Mouse (Mus musculus) cerebellum, postnatal 14 days (tissue): ENCODE measurements at regions not wholly inside any gene's neighbourhood (a gene's known extent, or its start where the extent isn't known, plus 50 kb on each side); places are given as distances from the start of the nearest gene placed in this dataset.
A peak's percentile ranks its signal among the peaks of the same experiment; 100 is the strongest.

ENCODE experiments used
- DNase-seq, 2 experiments: peaks; one replicate each; pipeline ENCODE4 v3.0.0; 2021; ENCODE audit warnings: mixed read lengths in 2 of 2

DNA sequence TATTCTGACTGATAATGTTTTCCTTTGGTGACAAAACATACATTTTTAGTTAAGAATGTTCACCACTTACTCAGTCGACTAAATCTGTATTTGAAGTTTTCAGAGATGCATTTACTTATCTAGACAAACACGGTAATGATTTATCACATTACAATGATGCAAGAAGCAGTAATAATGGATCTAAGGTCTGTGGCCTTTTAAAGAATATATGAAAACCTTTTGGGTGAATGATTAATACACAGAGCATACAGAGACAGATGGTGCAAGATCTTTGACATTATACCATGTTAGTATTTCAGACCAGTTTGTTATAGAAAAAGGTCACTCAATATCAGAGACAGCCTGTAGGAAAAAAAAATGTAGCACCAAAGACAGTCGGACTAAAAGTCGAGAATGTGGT is 1004.2 kb upstream of the Ncam2 start:
- DNase-seq: no peak

DNA sequence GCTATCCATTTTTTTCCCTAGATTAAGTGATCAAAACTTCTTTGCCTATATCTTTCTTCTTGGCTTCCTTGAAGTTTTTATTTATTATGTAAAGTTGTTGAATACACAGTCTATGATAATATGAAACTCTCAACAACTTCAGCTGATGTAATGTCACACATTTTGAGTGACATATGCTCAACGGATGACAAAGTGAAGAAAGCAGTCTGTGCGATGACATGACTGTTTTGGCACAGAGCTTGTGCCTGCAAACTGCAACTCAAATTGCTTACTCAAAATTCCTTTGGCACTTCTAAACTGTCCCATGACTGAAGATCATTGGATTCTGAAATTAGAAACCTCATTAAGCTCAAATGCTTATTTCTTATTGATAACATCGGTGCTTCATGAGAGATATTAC is 997.7 kb upstream of the Ncam2 start:
- DNase-seq: no peak

DNA sequence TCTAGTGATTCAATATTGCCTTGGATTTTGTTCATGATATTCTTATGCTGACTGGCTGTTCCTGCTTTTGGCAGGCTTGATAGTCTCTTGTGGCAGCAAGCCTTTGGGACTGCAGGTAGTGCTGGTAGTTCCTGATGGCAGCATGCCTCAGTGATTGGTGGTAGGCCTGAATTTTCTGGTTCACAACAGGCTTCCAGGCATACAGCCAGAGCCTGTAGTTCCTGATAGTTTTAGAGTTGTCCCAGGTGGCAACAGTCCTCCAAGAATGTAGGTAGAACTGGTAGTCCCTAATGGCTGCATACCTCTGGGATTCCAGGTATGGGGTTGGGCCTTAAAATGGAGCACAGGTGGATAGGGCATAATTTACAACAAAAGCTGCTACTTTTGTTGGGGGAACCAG is 987.7 kb upstream of the Ncam2 start:
- DNase-seq: peak; percentile 84 to 91

DNA sequence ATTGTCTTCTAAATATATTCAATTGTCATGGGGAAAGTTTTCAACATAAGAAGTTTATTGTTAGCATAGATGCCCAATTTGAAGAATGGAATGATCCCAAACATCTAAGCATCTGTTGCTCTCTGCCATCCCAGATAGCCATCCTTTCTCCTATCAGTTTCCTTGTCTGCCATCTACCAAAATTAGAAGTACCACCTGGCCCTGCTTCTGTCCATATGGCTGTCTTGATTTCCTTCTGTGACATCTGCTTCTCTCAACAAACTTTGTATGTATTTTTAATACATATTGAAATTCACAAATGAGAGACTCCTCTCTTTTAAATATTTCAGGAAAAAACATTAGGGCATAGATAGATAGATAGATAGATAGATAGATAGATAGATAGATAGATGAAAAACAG is 945.1 kb upstream of the Ncam2 start:
- DNase-seq: peak in 1 of 2 experiments; percentile 18

DNA sequence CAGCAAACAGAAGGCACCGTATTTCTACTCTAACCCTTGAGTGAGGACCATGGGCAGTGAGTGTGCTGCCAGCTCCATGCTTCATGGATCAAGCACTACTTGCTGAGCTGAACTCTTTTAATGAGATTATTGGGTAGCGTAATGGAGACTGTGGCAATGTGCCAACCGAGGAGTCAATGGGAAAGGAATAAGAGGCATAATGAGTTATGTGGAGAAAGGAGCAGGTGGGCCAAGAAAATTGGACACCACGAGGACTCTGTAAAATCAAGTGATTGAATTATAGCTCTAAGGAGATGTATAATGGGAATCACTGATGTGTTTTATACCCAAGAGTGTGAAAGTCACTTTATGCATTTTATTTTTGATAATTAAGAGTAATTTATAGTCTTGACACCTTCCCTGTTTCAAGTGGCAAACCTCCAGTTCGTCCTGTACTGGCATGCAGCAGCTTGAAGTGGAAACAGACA is 934.3 kb upstream of the Ncam2 start:
- DNase-seq: peak; percentile 73 to 74

DNA sequence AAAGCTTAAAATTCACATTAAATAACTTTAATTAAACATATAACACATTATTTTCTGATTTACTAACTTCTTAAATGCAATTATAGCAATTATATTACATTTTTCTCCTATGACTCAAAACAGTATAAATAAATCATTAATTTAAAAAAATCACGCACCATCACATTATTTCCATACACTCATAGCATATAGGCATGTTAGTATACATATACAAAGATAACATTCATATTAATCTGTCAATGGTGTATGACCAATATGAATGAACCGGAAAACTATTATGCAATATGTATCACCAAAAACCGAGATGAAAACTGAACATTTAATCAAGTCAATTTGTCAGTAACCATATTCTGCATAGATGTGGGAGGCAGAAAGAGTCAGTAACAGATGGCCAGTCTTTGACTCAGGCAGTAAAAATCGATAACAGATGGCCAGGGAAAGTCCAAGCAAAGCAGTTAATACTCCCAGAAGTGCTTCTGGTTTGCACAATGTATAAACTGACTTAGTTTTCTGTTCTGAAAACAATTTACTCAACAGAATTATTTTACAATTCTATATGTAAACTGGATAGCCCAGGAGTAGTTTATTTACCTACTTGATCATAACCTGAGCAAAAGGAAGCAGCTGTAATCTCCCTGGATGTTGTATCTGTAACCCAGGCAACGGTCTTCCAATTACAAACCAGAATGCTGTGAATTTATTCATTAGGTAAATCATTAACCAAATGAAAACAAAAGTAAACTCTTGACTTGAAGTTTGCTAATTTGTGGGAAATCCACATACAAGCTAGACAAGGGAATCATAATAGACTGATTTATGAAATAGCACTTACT is 928.0 kb upstream of the Ncam2 start:
- DNase-seq: peak in 1 of 2 experiments; percentile 26
